Mouse (Mus musculus) inflammation-experienced regulatory T-cells (primary cell): ENCODE data around the gene Cyp2e1. TPM values are rescaled to one million over a fixed set of nuclear protein-coding genes. Genes with fewer than 3 reads are reported as not detected.

Source experiments
- polyA plus RNA-seq, 2 experiments: library from polyadenylated mRNA; unstranded; fragments of 100-300 nt; shearing (Covaris generic); gene quantifications; one replicate each; pipeline ENCODE4 v1.2.1; 2017

Cyp2e1 gene
- under 1 TPM; 0.10 to 0.18 TPM for polyA plus RNA-seq

GRCm38 (mm10) chr7:140763447-140764020 is at the start of gene Cyp2e1:
TSS of gene Cyp2e1 (plus strand) at chr7:140763739.

GRCm38 (mm10) chr7:140787406-140788052 is 24.0 kb downstream of the Cyp2e1 start, which contains the start of gene Syce1:
TSS of gene Syce1 (minus strand) at chr7:140787852.

GRCm38 (mm10) chr7:140821653-140822329 is 58.3 kb downstream of the Cyp2e1 start, which contains the start of gene Zfp941:
TSS of gene Zfp941 (minus strand) at chr7:140822178.

Other genes with a start within 250 kb of the Cyp2e1 start
- gene Olfr538, start 195.9 kb upstream of the Cyp2e1 start, polyA plus RNA-seq: not detected
- gene Olfr46, start 162.5 kb upstream of the Cyp2e1 start, polyA plus RNA-seq: under 1 TPM; 0.06 to 0.12 TPM
- gene Olfr61, start 134.8 kb upstream of the Cyp2e1 start, polyA plus RNA-seq: not detected
- gene Olfr53, start 117.3 kb upstream of the Cyp2e1 start, polyA plus RNA-seq: not detected
- under 1 TPM; 0.08 to 0.70 TPM for gene Olfr539, start 103.8 kb upstream of the Cyp2e1 start, polyA plus RNA-seq
- under 1 TPM; 0.04 to 0.20 TPM for gene Olfr45, start 81.8 kb upstream of the Cyp2e1 start, polyA plus RNA-seq
- under 1 TPM in 1 of 2 experiments, not detected in 1; 0.84 TPM for gene Olfr541, start 66.5 kb upstream of the Cyp2e1 start, polyA plus RNA-seq
- under 1 TPM in 1 of 2 experiments, not detected in 1; 0.18 TPM for gene Syce1, start 24.1 kb downstream of the Cyp2e1 start, polyA plus RNA-seq
- gene Zfp941, start 58.4 kb downstream of the Cyp2e1 start, polyA plus RNA-seq: 1 to 10 TPM in 1 of 2 experiments, under 1 TPM in 1; 0.46 to 1.9 TPM
- gene Urah, start 71.3 kb downstream of the Cyp2e1 start, polyA plus RNA-seq: under 1 TPM in 1 of 2 experiments, not detected in 1; 0.58 TPM
- gene Scgb1c1, start 81.8 kb downstream of the Cyp2e1 start, polyA plus RNA-seq: not detected
- under 1 TPM in 1 of 2 experiments, not detected in 1; 0.28 TPM for gene Odf3, start 84.1 kb downstream of the Cyp2e1 start, polyA plus RNA-seq
- gene Gm45785, start 92.6 kb downstream of the Cyp2e1 start, polyA plus RNA-seq: under 1 TPM in 1 of 2 experiments, not detected in 1; 0.54 TPM
- gene Ric8a, start 93.2 kb downstream of the Cyp2e1 start, polyA plus RNA-seq: 100 to 1,000 TPM; 114 to 152 TPM
- 10 to 100 TPM; 41.3 to 51.5 TPM for gene Bet1l, start 93.8 kb downstream of the Cyp2e1 start, polyA plus RNA-seq
- gene Psmd13, start 118.2 kb downstream of the Cyp2e1 start, polyA plus RNA-seq: 100 to 1,000 TPM; 186 to 193 TPM
- gene Sirt3, start 118.6 kb downstream of the Cyp2e1 start, polyA plus RNA-seq: 10 to 100 TPM in 1 of 2 experiments, 1 to 10 TPM in 1; 8.7 to 11.6 TPM
- gene Cox8b, start 136.7 kb downstream of the Cyp2e1 start, polyA plus RNA-seq: not detected
- under 1 TPM in 1 of 2 experiments, not detected in 1; 0.05 TPM for gene Nlrp6, start 157.2 kb downstream of the Cyp2e1 start, polyA plus RNA-seq
- gene Pgghg, start 177.7 kb downstream of the Cyp2e1 start, polyA plus RNA-seq: 10 to 100 TPM; 24.8 to 37.5 TPM
- 1 to 10 TPM in 1 of 2 experiments, under 1 TPM in 1; 0.35 to 1.1 TPM for gene Ifitm5, start 186.6 kb downstream of the Cyp2e1 start, polyA plus RNA-seq
- not detected for gene Gm45717, start 192.2 kb downstream of the Cyp2e1 start, polyA plus RNA-seq
- gene Ifitm2, start 192.2 kb downstream of the Cyp2e1 start, polyA plus RNA-seq: 10 to 100 TPM; 37.1 to 96.5 TPM
- 1 to 10 TPM in 1 of 2 experiments, not detected in 1; 1.9 TPM for gene Ifitm1, start 203.5 kb downstream of the Cyp2e1 start, polyA plus RNA-seq
- 1 to 10 TPM; 3.5 to 8.8 TPM for gene Ifitm3, start 247.0 kb downstream of the Cyp2e1 start, polyA plus RNA-seq